In genomic region chr4:154313622-154313967, GRCm38 (mm10) we compare ENCODE assay signal across 17 mouse cellular contexts. TPM values are rescaled to one million over a fixed set of nuclear protein-coding genes. Genes with fewer than 3 reads are reported as not detected.
DNase-seq lines count a peak whose midpoint lies in the region; ATAC-seq lines count a peak whose summit lies in the region.
"Had no signal": no experiment of that assay in that cellular context is flagged by ENCODE, and none has a peak within 500 bp of the region (broad histone marks: within the 10 kb centered on the region; RNA-seq: fewer than 3 reads in every experiment).

No protein-coding gene starts in this region.

- H3K9me3 ChIP-seq in midbrain, embryonic 15.5 days: no peaks in the 10 kb centered on the region
- H3K9me3 ChIP-seq in midbrain, embryonic 10.5 days (replicated peaks): no peaks in the 10 kb centered on the region
- no peaks in the 10 kb centered on the region for H3K9me3 ChIP-seq in forebrain, embryonic 14.5 days (replicated peaks; ENCODE audit: control insufficient read depth, low read length)
- no peaks in the 10 kb centered on the region for H3K9me3 ChIP-seq in hindbrain, embryonic 15.5 days

- H3K36me3 ChIP-seq in midbrain, embryonic 15.5 days (replicated peaks): no peaks in the 10 kb centered on the region
- H3K36me3 ChIP-seq in midbrain, embryonic 10.5 days: no peaks in the 10 kb centered on the region
- H3K36me3 ChIP-seq in forebrain, embryonic 14.5 days (ENCODE audit: control insufficient read depth, insufficient read depth, low read length): peaks cover 2% of the 10 kb centered on the region; the same call in 1 of the 2 replicates
- H3K36me3 ChIP-seq in hindbrain, embryonic 15.5 days: no peaks in the 10 kb centered on the region

- H3K4me2 ChIP-seq in midbrain, embryonic 15.5 days: no peak overlapping the region
- no peak overlapping the region for H3K4me2 ChIP-seq in forebrain, embryonic 14.5 days (ENCODE audit: low read length)
- no peak overlapping the region for H3K4me2 ChIP-seq in hindbrain, embryonic 15.5 days

- H3K4me3 ChIP-seq in midbrain, embryonic 15.5 days: no peak overlapping the region
- no peak overlapping the region for H3K4me3 ChIP-seq in midbrain, embryonic 10.5 days
- H3K4me3 ChIP-seq in forebrain, embryonic 14.5 days (ENCODE audit: low read depth, low read length): no peak overlapping the region
- H3K4me3 ChIP-seq in hindbrain, embryonic 15.5 days: no peak overlapping the region

- DNase-seq in midbrain, embryonic 10.5 days (ENCODE audit: low spot score): no peak
- DNase-seq in forebrain, embryonic 14.5 days (ENCODE audit: low spot score): no peak
- DNase-seq in heart, postnatal 10 days: no peak
- DNase-seq in layer of hippocampus, adult 9-10 months (ENCODE audit: low spot score): no peak
- no peak for DNase-seq in lung, postnatal 4 days
- DNase-seq: adrenal gland, postnatal 36 days; cerebellum, postnatal 36 days; heart, adult 18-20 months; kidney, adult 11 months; lung, postnatal 36 days had no signal

- no peak for ATAC-seq in midbrain, embryonic 15.5 days (replicated peaks)
- ATAC-seq in forebrain, embryonic 14.5 days: no peak
- ATAC-seq in hindbrain, embryonic 15.5 days (ENCODE audit: low FRiP score, low read depth): no peak
- ATAC-seq: CD4-positive, CD25-positive, alpha-beta regulatory T cell, adult 4 months had no signal

- WGBS in midbrain, embryonic 15.5 days: 78% methylated on average over 11 of the region's 11 CpGs
- whole genome bisulfite sequencing in midbrain, embryonic 10.5 days: 85% methylated on average over 11 of the region's 11 CpGs
- 52% methylated on average over 11 of the region's 11 CpGs for WGBS in forebrain, embryonic 14.5 days
- WGBS in hindbrain, embryonic 15.5 days: 74% methylated on average over 11 of the region's 11 CpGs

- no peak overlapping the region for H3K9ac ChIP-seq in midbrain, embryonic 15.5 days
- H3K9ac ChIP-seq in forebrain, embryonic 14.5 days (ENCODE audit: low read length): no peak overlapping the region
- no peak overlapping the region for H3K9ac ChIP-seq in hindbrain, embryonic 15.5 days
- H3K9ac ChIP-seq: liver, embryonic 14.5 days had no signal

- intact Hi-C loops in heart, postnatal 10 days (cut with DNase I): no loop called here

- H3K27ac ChIP-seq in midbrain, embryonic 15.5 days: peak overlapping the region; percentile 38; the same call in 1 of the 2 replicates
- H3K27ac ChIP-seq in midbrain, embryonic 10.5 days (replicated peaks): no peak overlapping the region
- H3K27ac ChIP-seq in forebrain, embryonic 14.5 days (ENCODE audit: low read depth, low read length): peak overlapping the region; percentile 2; the same call in 1 of the 2 replicates
- peak overlapping the region; percentile 59; the same call in 1 of the 2 replicates for H3K27ac ChIP-seq in hindbrain, embryonic 15.5 days (replicated peaks)
- H3K27ac ChIP-seq: liver, embryonic 14.5 days had no signal

- no peaks in the 10 kb centered on the region for H3K4me1 ChIP-seq in midbrain, embryonic 15.5 days
- H3K4me1 ChIP-seq in midbrain, embryonic 10.5 days: peaks cover 12% of the 10 kb centered on the region; the same call in 1 of the 2 replicates
- no peaks in the 10 kb centered on the region; the same call in 1 of the 2 replicates for H3K4me1 ChIP-seq in forebrain, embryonic 14.5 days (ENCODE audit: control insufficient read depth, insufficient read depth, low read length)
- H3K4me1 ChIP-seq in hindbrain, embryonic 15.5 days (replicated peaks): 0 out of 2 replicates have a peak, but pooled peaks cover 4% of the 10 kb centered on the region

- H3K27me3 ChIP-seq in midbrain, embryonic 15.5 days (replicated peaks): no peaks in the 10 kb centered on the region
- no peaks in the 10 kb centered on the region for H3K27me3 ChIP-seq in midbrain, embryonic 10.5 days (ENCODE audit: low read depth, poor library complexity, severe bottlenecking)
- no peaks in the 10 kb centered on the region for H3K27me3 ChIP-seq in forebrain, embryonic 14.5 days (replicated peaks; ENCODE audit: control insufficient read depth, insufficient read depth, low read length)
- H3K27me3 ChIP-seq in hindbrain, embryonic 15.5 days: no peaks in the 10 kb centered on the region

RNA-seq across cellular contexts. Expression of gene Arhgef16, which starts 12.1 kb away (rescaled TPM):
- 0.96 and 1.4 TPM in 2 replicates for polyA plus RNA-seq in midbrain, embryonic 15.5 days (2015; fragmentation: Nextera tagmentation; extraction: Ambion mirVana)
- 1.4 and 1.6 TPM in 2 replicates for polyA plus RNA-seq in midbrain, embryonic 10.5 days (2016; fragmentation: Nextera tagmentation; extraction: Ambion mirVana)
- polyA plus RNA-seq in forebrain, embryonic 14.5 days (2014; fragmentation: Nextera tagmentation; extraction: Ambion mirVana): 0.32 and 0.56 TPM in 2 replicates
- polyA plus RNA-seq in hindbrain, embryonic 15.5 days (2015; fragmentation: Nextera tagmentation; extraction: Ambion mirVana): 1.5 and 1.6 TPM in 2 replicates
- total RNA-seq in heart, postnatal 10 days (2021): 1 to 10 TPM in 1 of 2 experiments, under 1 TPM in 1; 0.77 to 1.4 TPM

RNA-seq across cellular contexts. Expression of gene B230104I21Rik, which starts 22.3 kb away (rescaled TPM):
- not detected in 2 replicates for polyA plus RNA-seq in midbrain, embryonic 15.5 days (2015; fragmentation: Nextera tagmentation; extraction: Ambion mirVana)
- 0.16 TPM in 1 of 2 replicates, not detected in the other for polyA plus RNA-seq in midbrain, embryonic 10.5 days (2016; fragmentation: Nextera tagmentation; extraction: Ambion mirVana)
- polyA plus RNA-seq in forebrain, embryonic 14.5 days (2014; fragmentation: Nextera tagmentation; extraction: Ambion mirVana): not detected in 2 replicates
- not detected in 2 replicates for polyA plus RNA-seq in hindbrain, embryonic 15.5 days (2015; fragmentation: Nextera tagmentation; extraction: Ambion mirVana)
- total RNA-seq in heart, postnatal 10 days (2021): not detected
- total RNA-seq: adrenal gland, postnatal 36 days; gastrocnemius, adult 18-20 months; heart, adult 18-20 months; heart, postnatal 25 days had no signal
- polyA plus RNA-seq: CD4-positive, CD25-positive, alpha-beta regulatory T cell, adult 4 months; large intestine, adult 2 months; liver, embryonic 14.5 days had no signal
